Comparison of ENCODE assay signal across 14 mouse cellular contexts in genomic region chr9:84569533-84569932, GRCm38 (mm10).
"Had no signal": no experiment of that assay in that cellular context is flagged by ENCODE, and none has a peak within 500 bp of the region (broad histone marks: within the 10 kb centered on the region; RNA-seq: fewer than 3 reads in every experiment).

No protein-coding gene starts in this region.

- H3K4me1 ChIP-seq: limb, embryonic 15.5 days; liver, embryonic 12.5 days; megakaryocyte, embryonic 14.5 days; midbrain, embryonic 15.5 days; neural tube, embryonic 13.5 days had no signal

- H3K36me3 ChIP-seq: limb, embryonic 15.5 days; liver, embryonic 12.5 days; midbrain, embryonic 15.5 days; neural tube, embryonic 13.5 days had no signal

- H3K4me3 ChIP-seq: limb, embryonic 15.5 days; liver, embryonic 12.5 days; megakaryocyte, embryonic 14.5 days; midbrain, embryonic 15.5 days; neural tube, embryonic 13.5 days had no signal

- ATAC-seq: liver, embryonic 12.5 days had no signal

- H3K27ac ChIP-seq: limb, embryonic 15.5 days; liver, embryonic 12.5 days; macrophage; midbrain, embryonic 15.5 days; neural tube, embryonic 13.5 days had no signal

- H3K4me2 ChIP-seq: limb, embryonic 15.5 days; liver, embryonic 12.5 days; midbrain, embryonic 11.5 days; midbrain, embryonic 15.5 days; neural tube, embryonic 13.5 days had no signal

- H3K9me3 ChIP-seq: limb, embryonic 15.5 days; liver, embryonic 12.5 days; megakaryocyte, embryonic 14.5 days; midbrain, embryonic 15.5 days; neural tube, embryonic 13.5 days had no signal

- H3K9ac ChIP-seq: limb, embryonic 15.5 days; liver, embryonic 12.5 days; midbrain, embryonic 15.5 days; neural tube, embryonic 13.5 days had no signal

- H3K27me3 ChIP-seq: limb, embryonic 15.5 days; liver, embryonic 12.5 days; megakaryocyte, embryonic 14.5 days; midbrain, embryonic 15.5 days; neural tube, embryonic 13.5 days had no signal

- DNase-seq: kidney, adult 18-20 months; kidney, postnatal 10 days; kidney, postnatal 4 days; retina, postnatal 1 day; right cerebral cortex, postnatal 4 days; spleen, adult 18-20 months; thymus, postnatal 4 days had no signal
